Comparison of ENCODE assay signal across 20 mouse cellular contexts in the genomic region with DNA sequence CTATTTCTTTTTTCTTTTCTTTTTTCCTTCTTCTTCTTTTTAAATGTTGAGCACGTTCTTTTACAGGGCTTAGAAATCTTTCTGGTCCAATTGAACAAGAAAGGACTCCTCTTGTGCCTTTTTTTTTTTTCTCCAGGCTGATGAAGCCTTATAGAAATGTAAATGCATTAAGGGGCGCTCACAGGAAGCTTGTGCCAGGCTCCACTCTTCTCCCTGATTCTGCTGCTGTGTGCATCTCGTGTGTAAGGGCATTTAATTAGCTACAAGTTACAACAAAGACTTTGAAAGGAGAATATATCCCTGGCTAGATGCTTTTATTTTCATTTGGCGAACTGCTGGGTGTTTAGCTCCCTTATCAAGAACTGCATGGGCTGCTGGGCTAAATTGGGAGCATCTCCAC.
"Had no signal": no experiment of that assay in that cellular context is flagged by ENCODE, and none has a peak within 500 bp of the region (broad histone marks: within the 10 kb centered on the region; RNA-seq: fewer than 3 reads in every experiment).

No protein-coding gene starts in this region.

- H3K27ac ChIP-seq: kidney, postnatal 0 days; layer of hippocampus, adult 2 months; left cerebral cortex, adult 2 months; liver, embryonic 14.5 days; macrophage; neural tube, embryonic 12.5 days; neural tube, embryonic 15.5 days; stomach, postnatal 0 days had no signal

- H3K9ac ChIP-seq: liver, embryonic 14.5 days; liver, postnatal 0 days; lung, embryonic 14.5 days; neural tube, embryonic 12.5 days; neural tube, embryonic 15.5 days had no signal

- ATAC-seq: liver, postnatal 0 days; lung, postnatal 0 days had no signal

- H3K27me3 ChIP-seq: neural tube, embryonic 12.5 days had no signal

- H3K4me3 ChIP-seq: layer of hippocampus, adult 2 months; left cerebral cortex, adult 2 months; neural tube, embryonic 12.5 days; neural tube, embryonic 15.5 days had no signal

- DNase-seq: kidney, postnatal 25 days; layer of hippocampus, postnatal 36 days; liver, postnatal 0 days; lung, embryonic 14.5 days; right cerebral cortex, adult 18-20 months; right cerebral cortex, postnatal 14 days; right cerebral cortex, postnatal 4 days; thymus, adult 2 months; thymus, postnatal 14 days; thymus, postnatal 4 days had no signal

- H3K36me3 ChIP-seq: neural tube, embryonic 12.5 days; neural tube, embryonic 15.5 days had no signal

- H3K4me2 ChIP-seq: liver, embryonic 11.5 days; lung, embryonic 14.5 days; neural tube, embryonic 12.5 days; neural tube, embryonic 15.5 days had no signal

- H3K9me3 ChIP-seq: neural tube, embryonic 12.5 days; neural tube, embryonic 15.5 days had no signal
